Mouse (Mus musculus): ENCODE results near the gene Atg2a. TPM values are rescaled to one million over a fixed set of nuclear protein-coding genes. Genes with fewer than 3 reads are reported as not detected.
"Not testable (repeated sequence)": the region's sequence is repeated elsewhere in the genome, so short reads cannot be mapped to it uniquely, and the experiment has no call there.

Atg2a gene
- total and polyA plus RNA-seq, 3 experiments = 2.8 to 13.9 (median 9.5) TPM

GRCm38 (mm10) chr19:6290720-6291116 is 49.2 kb downstream of the Atg2a start:
- Histone ChIP-seq H3K27ac (ENCODE audit: insufficient read depth, low read depth) (peak overlapping the region; percentile 79; the same call in 1 of the 2 replicates), H3K4me1 (ENCODE audit: control insufficient read depth in 1 of 2, insufficient read depth in 2 of 2) (peaks cover 76 to 95% of the 10 kb centered on the region in 2 experiments)

GRCm38 (mm10) chr19:6291117-6291781 is 49.8 kb downstream of the Atg2a start:
- Histone ChIP-seq H3K4me2 (ENCODE audit: insufficient read depth, low read depth, poor library complexity, severe bottlenecking) (no peak overlapping the region), H3K4me1 (ENCODE audit: control insufficient read depth in 1 of 2, insufficient read depth in 2 of 2) (peaks cover 76 to 95% of the 10 kb centered on the region in 2 experiments), H3K4me3 (replicated peaks in 1 of 3; ENCODE audit: low read depth in 2 of 3, low read length in 2 of 3, poor library complexity in 1 of 3) (peak overlapping the region in 1 of 3 experiments; percentile 23), H3K79me2 (replicated peaks; ENCODE audit: control insufficient read depth, extremely low read depth, insufficient read depth, poor library complexity, severe bottlenecking) (peaks cover 94% of the 10 kb centered on the region), H3K27me3 (replicated peaks) (no peaks in the 10 kb centered on the region), H3K9ac (ENCODE audit: insufficient read depth, low read depth) (peak overlapping the region; percentile 8; the same call in 1 of the 2 replicates), H3K36me3 (replicated peaks in 1 of 2; ENCODE audit: control insufficient read depth in 1 of 2, insufficient read depth in 1 of 2, low read length in 1 of 2) (peaks cover 87 to 91% of the 10 kb centered on the region in 2 experiments), H3K27ac (ENCODE audit: insufficient read depth, low read depth) (peak overlapping the region; percentile 79), H3K9me3 (replicated peaks; ENCODE audit: low read length) (no peaks in the 10 kb centered on the region)
- DNase-seq (ENCODE audit: extremely low read depth) = no peak
- dilution Hi-C loops (cut with MboI; ENCODE audit: extremely low pct_ligation_motif_present, extremely low pct_unique_long_range_greater_than_20kb, low sequenced_read_pairs) = no loop called here
- in situ Hi-C loops (cut with MboI; ENCODE audit: low pct_ligation_motif_present, low pct_unique_long_range_greater_than_20kb, low sequenced_read_pairs) = no loop called here
- TF ChIP-seq GABPA (IDR thresholded peaks at IDR 0.05; ENCODE audit: insufficient replicate concordance, low read depth, low read length) (no peak), BHLHE40 (IDR thresholded peaks at IDR 0.05; ENCODE audit: low read depth, low read length) (no peak), ZMIZ1 (IDR thresholded peaks at IDR 0.05; ENCODE audit: low read depth, low read length) (no peak), IRF4 (IDR thresholded peaks at IDR 0.05; ENCODE audit: low read depth, low read length) (0 out of 2 replicates have a peak, but pooled peaks have one; percentile 2), PAX5 (IDR thresholded peaks at IDR 0.05; ENCODE audit: low read length) (no peak), ETS1 (conservative IDR thresholded peaks at IDR 0.05; ENCODE audit: low read depth, low read length) (no peak), MAFK (IDR thresholded peaks at IDR 0.05; ENCODE audit: insufficient replicate concordance, low read length) (peak; percentile 93)

More at GRCm38 (mm10) chr19:6290720-6291116, 49.2 kb downstream of the Atg2a start:
- in situ Hi-C loops (cut with MboI; ENCODE audit: low pct_ligation_motif_present, low pct_unique_long_range_greater_than_20kb, low sequenced_read_pairs); H3K27me3 ChIP-seq (replicated peaks); H3K4me2 ChIP-seq (ENCODE audit: insufficient read depth, low read depth, poor library complexity, severe bottlenecking); H3K9me3 ChIP-seq (replicated peaks; ENCODE audit: low read length); H3K9ac ChIP-seq (ENCODE audit: insufficient read depth, low read depth); H3K4me3 ChIP-seq (replicated peaks in 1 of 3; ENCODE audit: low read depth in 2 of 3, low read length in 2 of 3, poor library complexity in 1 of 3); dilution Hi-C loops (cut with MboI; ENCODE audit: extremely low pct_ligation_motif_present, extremely low pct_unique_long_range_greater_than_20kb, low sequenced_read_pairs); DNase-seq (ENCODE audit: extremely low read depth): not testable (repeated sequence)
- H3K79me2 ChIP-seq (replicated peaks; ENCODE audit: control insufficient read depth, extremely low read depth, insufficient read depth, poor library complexity, severe bottlenecking) = peaks cover 94% of the 10 kb centered on the region
- peaks cover 86 to 91% of the 10 kb centered on the region in 2 experiments for H3K36me3 ChIP-seq (replicated peaks in 1 of 2; ENCODE audit: control insufficient read depth in 1 of 2, insufficient read depth in 1 of 2, low read length in 1 of 2)
- TF ChIP-seq IRF4 (IDR thresholded peaks at IDR 0.05; ENCODE audit: low read depth, low read length) (0 out of 2 replicates have a peak, but pooled peaks have one; percentile 6), CTCF (conservative IDR thresholded peaks at IDR 0.05 in 1 of 2, IDR thresholded peaks at IDR 0.05 in 1 of 2; ENCODE audit: low read depth in 2 of 2, low read length in 2 of 2) (peak in 1 of 2 experiments; percentile 2; a peak in 1 of 4 replicates)

- TF ChIP-seq RCOR1 (conservative IDR thresholded peaks at IDR 0.05; ENCODE audit: low read depth, low read length) = no peak
- TF ChIP-seq USF1 (IDR thresholded peaks at IDR 0.05; ENCODE audit: low read depth, low read length) = no peak
- TF ChIP-seq IRF4 (IDR thresholded peaks at IDR 0.05; ENCODE audit: low read depth, low read length) = no peak
- no peak for TF ChIP-seq UBTF (IDR thresholded peaks at IDR 0.05; ENCODE audit: low read depth, low read length)
- no peak for TF ChIP-seq CHD2 (IDR thresholded peaks at IDR 0.05; ENCODE audit: low read length)
- no peak for TF ChIP-seq EP300 (IDR thresholded peaks at IDR 0.05; ENCODE audit: low read length)
- no peak for TF ChIP-seq ELF1 (IDR thresholded peaks at IDR 0.05; ENCODE audit: low read depth, low read length)
- no peak for TF ChIP-seq MEF2A (IDR thresholded peaks at IDR 0.05; ENCODE audit: borderline replicate concordance, low read depth, low read length)
- TF ChIP-seq E2F4 (IDR thresholded peaks at IDR 0.05; ENCODE audit: insufficient replicate concordance, low read depth, low read length) = no peak
- no peak for TF ChIP-seq RAD21 (IDR thresholded peaks at IDR 0.05; ENCODE audit: low read depth, low read length)
- TF ChIP-seq USF2 (conservative IDR thresholded peaks at IDR 0.05; ENCODE audit: low read depth, low read length) = no peak
- no peak for TF ChIP-seq ZMIZ1 (IDR thresholded peaks at IDR 0.05; ENCODE audit: low read depth, low read length)
- TF ChIP-seq GABPA (IDR thresholded peaks at IDR 0.05; ENCODE audit: insufficient replicate concordance, low read depth, low read length) = no peak
- TF ChIP-seq POLR2AphosphoS2 (IDR thresholded peaks at IDR 0.05; ENCODE audit: low read depth, low read length) = no peak
- no peak for TF ChIP-seq POLR2A (IDR thresholded peaks at IDR 0.05; ENCODE audit: low read depth, low read length)
- no peak for TF ChIP-seq KAT2A (IDR thresholded peaks at IDR 0.05; ENCODE audit: insufficient replicate concordance, low read length)
- TF ChIP-seq JUN (IDR thresholded peaks at IDR 0.05; ENCODE audit: insufficient read depth, low read depth, low read length) = no peak
- TF ChIP-seq CHD1 (IDR thresholded peaks at IDR 0.05; ENCODE audit: low read depth, low read length) = no peak; the same call in 1 of the 2 replicates
- TF ChIP-seq MAFK (IDR thresholded peaks at IDR 0.05; ENCODE audit: insufficient replicate concordance, low read length) = no peak
- no peak for TF ChIP-seq MAX (IDR thresholded peaks at IDR 0.05; ENCODE audit: low read length)
- in situ Hi-C loops (cut with MboI; ENCODE audit: low pct_ligation_motif_present, low pct_unique_long_range_greater_than_20kb, low sequenced_read_pairs) = no loop called here
- Histone ChIP-seq H3K36me3 (replicated peaks in 1 of 2; ENCODE audit: control insufficient read depth in 1 of 2, insufficient read depth in 1 of 2, low read length in 1 of 2) (peaks cover 89 to 92% of the 10 kb centered on the region in 2 experiments), H3K27me3 (replicated peaks) (no peaks in the 10 kb centered on the region), H3K79me2 (replicated peaks; ENCODE audit: control insufficient read depth, extremely low read depth, insufficient read depth, poor library complexity, severe bottlenecking) (peaks cover 88% of the 10 kb centered on the region), H3K9ac (ENCODE audit: insufficient read depth, low read depth) (no peak overlapping the region), H3K27ac (ENCODE audit: insufficient read depth, low read depth) (peak overlapping the region; percentile 79), H3K4me3 (replicated peaks in 1 of 3; ENCODE audit: low read depth in 2 of 3, low read length in 2 of 3, poor library complexity in 1 of 3) (no peak overlapping the region), H3K4me2 (ENCODE audit: insufficient read depth, low read depth, poor library complexity, severe bottlenecking) (no peak overlapping the region), H3K9me3 (replicated peaks; ENCODE audit: low read length) (no peaks in the 10 kb centered on the region), H3K4me1 (ENCODE audit: control insufficient read depth in 1 of 2, insufficient read depth in 2 of 2) (peaks cover 78 to 95% of the 10 kb centered on the region in 2 experiments)
- no peak for DNase-seq (ENCODE audit: extremely low read depth)
- dilution Hi-C loops (cut with MboI; ENCODE audit: extremely low pct_ligation_motif_present, extremely low pct_unique_long_range_greater_than_20kb, low sequenced_read_pairs) = no loop called here
Measured at GRCm38 (mm10) chr19:6292262-6292661, 50.8 kb downstream of the Atg2a start.
